Comparison of ENCODE assay signal across 8 mouse cellular contexts in the genomic region with DNA sequence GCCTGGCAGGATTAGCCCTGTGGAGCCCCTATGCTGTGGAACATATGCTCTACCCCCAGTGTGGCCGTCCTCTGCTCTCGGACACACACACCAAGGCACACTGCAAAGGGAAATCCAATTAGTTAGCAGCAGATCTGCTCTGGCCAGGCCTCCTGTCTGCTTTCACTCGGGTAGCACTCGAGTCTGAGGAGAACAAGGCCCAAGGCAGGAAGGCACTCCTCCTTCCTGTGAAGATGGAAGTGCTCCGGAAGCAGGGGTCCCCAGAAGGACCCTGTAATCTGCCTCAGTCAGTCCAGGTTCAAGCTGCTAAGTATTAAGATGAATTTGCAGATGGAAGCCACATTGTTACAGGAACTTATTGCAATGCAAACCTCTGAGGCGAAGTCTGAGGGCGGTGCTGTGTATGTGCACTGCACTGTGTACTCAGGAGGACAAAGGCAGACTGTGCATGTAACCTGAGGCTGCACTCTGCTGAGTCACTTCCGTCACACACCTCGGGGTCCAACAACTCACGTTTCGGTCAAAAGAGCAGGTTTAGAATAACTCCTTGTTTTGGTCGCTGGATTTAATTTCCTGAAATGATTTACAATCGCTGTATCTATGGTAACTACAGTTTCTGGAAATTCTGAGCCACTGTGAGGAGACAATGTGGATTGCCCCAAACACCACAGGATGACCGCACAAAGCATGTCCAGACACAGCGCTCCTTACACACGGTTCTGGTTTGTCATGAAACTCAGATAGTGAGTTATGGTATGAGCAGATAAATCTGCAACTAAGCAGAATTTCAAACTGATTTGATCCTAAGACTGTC. TPM values are rescaled to one million over a fixed set of nuclear protein-coding genes. Genes with fewer than 3 reads are reported as not detected.
DNase-seq lines count a peak whose midpoint lies in the region; ATAC-seq and TF ChIP-seq lines count a peak whose summit lies in the region.

No protein-coding gene starts in this region.

- intact Hi-C loops in gastrocnemius, postnatal 14 days (cut with DNase I; ENCODE audit: low total_unique reads): no loop called here
- intact Hi-C loops in left cerebral cortex, postnatal 14 days (cut with DNase I): no loop called here

- no peak for TF ChIP-seq CTCF in layer of hippocampus, adult 2 months (conservative IDR thresholded peaks at IDR 0.05)

- H3K9me3 ChIP-seq in embryonic facial prominence, embryonic 14.5 days (ENCODE audit: control insufficient read depth, low read length): no peaks in the 10 kb centered on the region
- H3K9me3 ChIP-seq in megakaryocyte, embryonic 14.5 days: no peaks in the 10 kb centered on the region

- H3K9ac ChIP-seq in embryonic facial prominence, embryonic 14.5 days (ENCODE audit: low read depth, low read length): peak overlapping the region; percentile 43

- H3K4me3 ChIP-seq in layer of hippocampus, adult 2 months: no peak overlapping the region
- H3K4me3 ChIP-seq in embryonic facial prominence, embryonic 14.5 days (ENCODE audit: low read depth, low read length): peak overlapping the region; percentile 6; the same call in 1 of the 2 replicates
- H3K4me3 ChIP-seq in megakaryocyte, embryonic 14.5 days (replicated peaks): peak overlapping the region; percentile 89

- peak; percentile 87 for ATAC-seq in embryonic facial prominence, embryonic 14.5 days (ENCODE audit: low read depth)

- DNase-seq in layer of hippocampus, adult 2 months (ENCODE audit: low spot score in 2 of 2): no peak
- DNase-seq in layer of hippocampus, postnatal 10 days (ENCODE audit: low spot score in 2 of 2): no peak
- DNase-seq in embryonic facial prominence, embryonic 14.5 days (ENCODE audit: low spot score): peak; percentile 92
- peak; percentile 50 to 58 for DNase-seq in kidney, adult 8-10 months
- DNase-seq in thymus, postnatal 36 days: peak; percentile 30 to 48
- DNase-seq in gastrocnemius, postnatal 14 days: no peak
- no peak for DNase-seq in left cerebral cortex, postnatal 14 days (ENCODE audit: low spot score in 2 of 2)

- H3K27me3 ChIP-seq in embryonic facial prominence, embryonic 14.5 days (replicated peaks; ENCODE audit: control insufficient read depth, insufficient read depth, low read length): no peaks in the 10 kb centered on the region
- no peaks in the 10 kb centered on the region for H3K27me3 ChIP-seq in megakaryocyte, embryonic 14.5 days (replicated peaks)

- H3K36me3 ChIP-seq in embryonic facial prominence, embryonic 14.5 days (ENCODE audit: control insufficient read depth, insufficient read depth, low read length): no peaks in the 10 kb centered on the region
- peaks cover 47% of the 10 kb centered on the region for H3K36me3 ChIP-seq in megakaryocyte, embryonic 14.5 days (replicated peaks; ENCODE audit: low read length)

- 12% methylated on average over 16 of the region's 16 CpGs for WGBS in embryonic facial prominence, embryonic 14.5 days

- H3K4me2 ChIP-seq in embryonic facial prominence, embryonic 14.5 days (ENCODE audit: low read depth, low read length): peak overlapping the region; percentile 35

- peaks cover 41% of the 10 kb centered on the region for H3K4me1 ChIP-seq in embryonic facial prominence, embryonic 14.5 days (ENCODE audit: control insufficient read depth, insufficient read depth, low read length)
- peaks cover 88% of the 10 kb centered on the region for H3K4me1 ChIP-seq in megakaryocyte, embryonic 14.5 days

- peak overlapping the region; percentile 61; the same call in 1 of the 2 replicates for H3K27ac ChIP-seq in layer of hippocampus, adult 2 months
- H3K27ac ChIP-seq in embryonic facial prominence, embryonic 14.5 days (replicated peaks; ENCODE audit: low read depth, low read length): peak overlapping the region; percentile 85

RNA-seq across cellular contexts. Expression of gene D17Wsu92e, which starts 20.5 kb away (rescaled TPM):
- total RNA-seq in layer of hippocampus, adult 2 months (2021): 100 to 1,000 TPM; 192 to 197 TPM
- total RNA-seq in layer of hippocampus, postnatal 10 days (2021): 100 to 1,000 TPM in 1 of 2 experiments, 10 to 100 TPM in 1; 99.8 to 105 TPM
- 18.8 and 19.0 TPM in 2 replicates for polyA plus RNA-seq in embryonic facial prominence, embryonic 14.5 days (2014; fragmentation: Nextera tagmentation; extraction: Ambion mirVana)
- 15.2 and 42.6 TPM in 2 replicates for polyA plus RNA-seq in megakaryocyte, embryonic 14.5 days (2012; ENCODE audit: insufficient read depth, low replicate concordance)
- 10 to 100 TPM; 79.7 to 85.1 TPM for total RNA-seq in gastrocnemius, postnatal 14 days (2021)
- 100 to 1,000 TPM; 136 to 137 TPM for total RNA-seq in left cerebral cortex, postnatal 14 days (2021)

RNA-seq across cellular contexts. Expression of gene Snrpc, which starts 38.0 kb away (rescaled TPM):
- total RNA-seq in layer of hippocampus, adult 2 months (2021): 10 to 100 TPM; 46.7 to 51.1 TPM
- total RNA-seq in layer of hippocampus, postnatal 10 days (2021): 10 to 100 TPM; 77.2 to 83.4 TPM
- 272 and 274 TPM in 2 replicates for polyA plus RNA-seq in embryonic facial prominence, embryonic 14.5 days (2014; fragmentation: Nextera tagmentation; extraction: Ambion mirVana)
- polyA plus RNA-seq in megakaryocyte, embryonic 14.5 days (2012; ENCODE audit: insufficient read depth, low replicate concordance): 400 and 415 TPM in 2 replicates
- 10 to 100 TPM; 79.1 to 81.2 TPM for total RNA-seq in gastrocnemius, postnatal 14 days (2021)
- total RNA-seq in left cerebral cortex, postnatal 14 days (2021): 10 to 100 TPM; 66.0 to 71.1 TPM

RNA-seq across cellular contexts. Expression of gene Uhrf1bp1, which starts 56.3 kb away (rescaled TPM):
- total RNA-seq in layer of hippocampus, adult 2 months (2021): 10 to 100 TPM; 13.5 to 13.9 TPM
- total RNA-seq in layer of hippocampus, postnatal 10 days (2021): 10 to 100 TPM; 19.5 to 22.7 TPM
- polyA plus RNA-seq in embryonic facial prominence, embryonic 14.5 days (2014; fragmentation: Nextera tagmentation; extraction: Ambion mirVana): 5.9 and 6.7 TPM in 2 replicates
- 3.2 and 12.1 TPM in 2 replicates for polyA plus RNA-seq in megakaryocyte, embryonic 14.5 days (2012; ENCODE audit: insufficient read depth, low replicate concordance)
- total RNA-seq in gastrocnemius, postnatal 14 days (2021): 10 to 100 TPM; 15.8 to 16.6 TPM
- total RNA-seq in left cerebral cortex, postnatal 14 days (2021): 10 to 100 TPM; 18.7 to 20.5 TPM

Comparison
In these comparisons a context has a peak if more than half of its experiments do, and no peak if none do; other contexts are left out.
1. DNase-seq: peak in embryonic facial prominence, embryonic 14.5 days (single experiment), kidney, adult 8-10 months (2 of 2) and thymus, postnatal 36 days (2 of 2); none in layer of hippocampus, adult 2 months (0 of 2), layer of hippocampus, postnatal 10 days (0 of 2), gastrocnemius, postnatal 14 days (single experiment) and left cerebral cortex, postnatal 14 days (0 of 2).